Mouse (Mus musculus) hindbrain, embryonic 10.5 days (tissue): ENCODE results near the gene Tedc2. TPM values are rescaled to one million over a fixed set of nuclear protein-coding genes. Genes with fewer than 3 reads are reported as not detected.
A peak's percentile ranks its signal among the peaks of the same experiment; 100 is the strongest.

Source experiments
- DNase-seq: peaks from one replicate; pipeline ENCODE4 v3.0.0-alpha.2; 2017; ENCODE audit warnings: low spot score
- H3K27ac ChIP-seq: fragments of 300-500 bp; sonication (generic); 2 replicates; pipeline ENCODE4 v1.5.1; 2016; ENCODE audit warnings: mild to moderate bottlenecking, moderate library complexity
- H3K27me3 ChIP-seq: fragments of 300-500 bp; sonication (generic); 2 replicates; pipeline ENCODE4 v1.6.1; 2016; ENCODE audit warnings: mild to moderate bottlenecking; ENCODE audit not compliant: poor library complexity, insufficient read depth, severe bottlenecking
- H3K36me3 ChIP-seq: fragments of 300-500 bp; sonication (generic); 2 replicates; pipeline ENCODE4 v1.6.1; 2016; ENCODE audit warnings: mild to moderate bottlenecking, moderate library complexity
- H3K4me1 ChIP-seq: fragments of 300-500 bp; sonication (generic); replicated peaks from 2 replicates; pipeline ENCODE4 v1.6.1; 2016; ENCODE audit warnings: mild to moderate bottlenecking
- H3K4me3 ChIP-seq: fragments of 300-500 bp; sonication (generic); 2 replicates; pipeline ENCODE4 v1.5.1; 2016; ENCODE audit warnings: mild to moderate bottlenecking, moderate library complexity
- H3K9me3 ChIP-seq: fragments of 300-500 bp; sonication (generic); 2 replicates; pipeline ENCODE4 v1.6.1; 2016; ENCODE audit warnings: mild to moderate bottlenecking, moderate library complexity
- WGBS: fragments of 180-500 bp; shearing (Covaris S2); methylation state at CpG from one replicate; pipeline ENCODE4 v1.1.7; 2016; 5-methylcytosine and 5-hydroxymethylcytosine counted together
- polyA plus RNA-seq: library from polyadenylated mRNA; unstranded; fragments of >200 nt; fragmentation: Nextera tagmentation; extraction: Ambion mirVana; gene quantifications from 2 replicates; pipeline ENCODE4 v1.2.1, GENCODE M21; 2016

Gene Tedc2
- polyA plus RNA-seq, 1 experiment from 2014 or later, result 19.3 TPM

GRCm38 (mm10) chr17:24199741-24200140 is 20.9 kb downstream of the Tedc2 start:
- 67% methylated on average over 4 of the region's 4 CpGs for WGBS

GRCm38 (mm10) chr17:24199252-24199651 is 21.4 kb downstream of the Tedc2 start:
- 88% methylated on average over 4 of the region's 4 CpGs for WGBS
- H3K4me3 ChIP-seq, result no peak overlapping the region
- no peak overlapping the region for H3K27ac ChIP-seq
- H3K36me3 ChIP-seq, result no peaks in the 10 kb centered on the region; the same call in 1 of the 2 replicates
- peaks cover 43% of the 10 kb centered on the region for H3K4me1 ChIP-seq
- H3K9me3 ChIP-seq, result no peaks in the 10 kb centered on the region
- no peak for DNase-seq
- no peaks in the 10 kb centered on the region for H3K27me3 ChIP-seq

More at GRCm38 (mm10) chr17:24199741-24200140, 20.9 kb downstream of the Tedc2 start:
- Histone ChIP-seq H3K27me3 (no peaks in the 10 kb centered on the region), H3K4me1 (peaks cover 43% of the 10 kb centered on the region), H3K9me3 (no peaks in the 10 kb centered on the region), H3K4me3 (no peak overlapping the region), H3K27ac (no peak overlapping the region), H3K36me3 (no peaks in the 10 kb centered on the region; the same call in 1 of the 2 replicates)
- no peak for DNase-seq

- no peaks in the 10 kb centered on the region; the same call in 1 of the 2 replicates for H3K36me3 ChIP-seq
- H3K4me1 ChIP-seq, result peaks cover 36% of the 10 kb centered on the region
- no peaks in the 10 kb centered on the region for H3K9me3 ChIP-seq
- H3K27ac ChIP-seq, result peak overlapping the region; percentile 29; the same call in 1 of the 2 replicates
- no peak overlapping the region for H3K4me3 ChIP-seq
- WGBS, result 69% methylated on average over 15 of the region's 15 CpGs
- H3K27me3 ChIP-seq, result no peaks in the 10 kb centered on the region
- no peak for DNase-seq
Measured at GRCm38 (mm10) chr17:24197032-24197824, 23.4 kb downstream of the Tedc2 start.

GRCm38 (mm10) chr17:24195349-24195748 is 25.3 kb downstream of the Tedc2 start:
- Histone ChIP-seq H3K4me3 (no peak overlapping the region), H3K27me3 (no peaks in the 10 kb centered on the region), H3K36me3 (no peaks in the 10 kb centered on the region; the same call in 1 of the 2 replicates), H3K4me1 (peaks cover 40% of the 10 kb centered on the region), H3K9me3 (no peaks in the 10 kb centered on the region), H3K27ac (no peak overlapping the region)
- WGBS, result 66% methylated on average over 2 of the region's 2 CpGs
- no peak for DNase-seq

GRCm38 (mm10) chr17:24193769-24194168 is 26.9 kb downstream of the Tedc2 start:
- Histone ChIP-seq H3K27ac (no peak overlapping the region), H3K4me1 (peaks cover 30% of the 10 kb centered on the region), H3K36me3 (peaks cover 3% of the 10 kb centered on the region), H3K4me3 (no peak overlapping the region), H3K9me3 (no peaks in the 10 kb centered on the region), H3K27me3 (no peaks in the 10 kb centered on the region)
- 87% methylated on average over 5 of the region's 5 CpGs for WGBS
- DNase-seq, result no peak

- Histone ChIP-seq H3K36me3 (peaks cover 7% of the 10 kb centered on the region), H3K27me3 (no peaks in the 10 kb centered on the region), H3K9me3 (no peaks in the 10 kb centered on the region), H3K4me1 (peaks cover 30% of the 10 kb centered on the region), H3K4me3 (no peak overlapping the region), H3K27ac (no peak overlapping the region)
- WGBS, result 89% methylated on average over 8 of the region's 8 CpGs
- no peak for DNase-seq
Measured at GRCm38 (mm10) chr17:24193268-24193667, 27.4 kb downstream of the Tedc2 start.

- peaks cover 30% of the 10 kb centered on the region for H3K4me1 ChIP-seq
- H3K9me3 ChIP-seq, result no peaks in the 10 kb centered on the region
- no peaks in the 10 kb centered on the region for H3K27me3 ChIP-seq
- WGBS, result 83% methylated on average over 8 of the region's 8 CpGs
- H3K27ac ChIP-seq, result no peak overlapping the region
- no peak overlapping the region for H3K4me3 ChIP-seq
- peaks cover 10% of the 10 kb centered on the region for H3K36me3 ChIP-seq
- DNase-seq, result no peak
Measured at GRCm38 (mm10) chr17:24192848-24193247, 27.8 kb downstream of the Tedc2 start.

GRCm38 (mm10) chr17:24191481-24191880 is 29.2 kb downstream of the Tedc2 start:
- Histone ChIP-seq H3K9me3 (no peaks in the 10 kb centered on the region), H3K4me1 (peaks cover 19% of the 10 kb centered on the region), H3K27me3 (no peaks in the 10 kb centered on the region), H3K4me3 (no peak overlapping the region), H3K36me3 (peaks cover 12% of the 10 kb centered on the region), H3K27ac (no peak overlapping the region)
- WGBS, result 85% methylated on average over 4 of the region's 4 CpGs
- no peak for DNase-seq

- 88% methylated on average over 2 of the region's 2 CpGs for WGBS
Measured at GRCm38 (mm10) chr17:24190934-24191333, 29.7 kb downstream of the Tedc2 start.

GRCm38 (mm10) chr17:24174259-24174658 is 46.4 kb downstream of the Tedc2 start:
- Histone ChIP-seq H3K9me3 (no peaks in the 10 kb centered on the region), H3K27me3 (no peaks in the 10 kb centered on the region), H3K36me3 (no peaks in the 10 kb centered on the region), H3K4me1 (peaks cover 7% of the 10 kb centered on the region), H3K4me3 (no peak overlapping the region), H3K27ac (no peak overlapping the region)
- 84% methylated on average over 3 of the region's 3 CpGs for WGBS
- no peak for DNase-seq

More at GRCm38 (mm10) chr17:24190934-24191333, 29.7 kb downstream of the Tedc2 start:
- Histone ChIP-seq H3K9me3 (no peaks in the 10 kb centered on the region), H3K4me1 (peaks cover 19% of the 10 kb centered on the region), H3K27me3 (no peaks in the 10 kb centered on the region), H3K36me3 (peaks cover 14% of the 10 kb centered on the region), H3K4me3 (no peak overlapping the region), H3K27ac (no peak overlapping the region)
- DNase-seq, result no peak

GRCm38 (mm10) chr17:24173423-24173822 is 47.2 kb downstream of the Tedc2 start:
- H3K9me3 ChIP-seq, result no peaks in the 10 kb centered on the region
- no peaks in the 10 kb centered on the region for H3K36me3 ChIP-seq
- no peaks in the 10 kb centered on the region for H3K27me3 ChIP-seq
- no peak overlapping the region for H3K4me3 ChIP-seq
- WGBS, result 3% methylated on average over 3 of the region's 3 CpGs
- no peak overlapping the region for H3K27ac ChIP-seq
- DNase-seq, result peak; percentile 61
- peaks cover 8% of the 10 kb centered on the region for H3K4me1 ChIP-seq

GRCm38 (mm10) chr17:24171738-24172137 is 48.9 kb downstream of the Tedc2 start:
- WGBS, result 86% methylated on average over 4 of the region's 4 CpGs
- no peaks in the 10 kb centered on the region for H3K9me3 ChIP-seq
- H3K4me1 ChIP-seq, result peaks cover 23% of the 10 kb centered on the region
- no peak for DNase-seq
- peaks cover 13% of the 10 kb centered on the region for H3K36me3 ChIP-seq
- H3K4me3 ChIP-seq, result no peak overlapping the region
- no peaks in the 10 kb centered on the region for H3K27me3 ChIP-seq
- H3K27ac ChIP-seq, result no peak overlapping the region

- Histone ChIP-seq H3K27ac (no peak overlapping the region), H3K36me3 (peaks cover 18% of the 10 kb centered on the region), H3K4me3 (no peak overlapping the region), H3K9me3 (no peaks in the 10 kb centered on the region), H3K4me1 (peaks cover 23% of the 10 kb centered on the region), H3K27me3 (no peaks in the 10 kb centered on the region)
- no peak for DNase-seq
- 81% methylated on average over 5 of the region's 5 CpGs for WGBS
Measured at GRCm38 (mm10) chr17:24170729-24171128, 49.9 kb downstream of the Tedc2 start.
